Mouse (Mus musculus) embryonic facial prominence, embryonic 15.5 days (tissue): ENCODE measurements around the gene Psma5. TPM values are rescaled to one million over a fixed set of nuclear protein-coding genes. Genes with fewer than 3 reads are reported as not detected.
"Not testable (repeated sequence)": the region's sequence is repeated elsewhere in the genome, so short reads cannot be mapped to it uniquely, and the experiment has no call there.

Experiments
- ATAC-seq: fragments of 200-750 bp; cut with Nextera tagmentation; 2 replicates; pipeline ENCODE4 v1.8.0; 2017; ENCODE audit warnings: low read depth, moderate TSS enrichment; ENCODE audit not compliant: insufficient number of reproducible peaks, low FRiP score, low TSS enrichment
- H3K27ac ChIP-seq: fragments of 300-500 bp; sonication (generic); replicated peaks from 2 replicates; pipeline ENCODE4 v1.5.1; 2015; ENCODE audit warnings: mild to moderate bottlenecking, inconsistent platforms
- H3K27me3 ChIP-seq: fragments of 300-500 bp; sonication (generic); 2 replicates; pipeline ENCODE4 v1.6.1; 2015; ENCODE audit warnings: inconsistent platforms
- H3K36me3 ChIP-seq: fragments of 300-500 bp; sonication (generic); 2 replicates; pipeline ENCODE4 v1.6.1; 2015; ENCODE audit warnings: mild to moderate bottlenecking, inconsistent platforms
- H3K4me1 ChIP-seq: fragments of 300-500 bp; sonication (generic); 2 replicates; pipeline ENCODE4 v1.6.1; 2015; ENCODE audit warnings: inconsistent platforms
- H3K4me2 ChIP-seq: fragments of 300-500 bp; sonication (generic); replicated peaks from 2 replicates; pipeline ENCODE4 v1.6.1; 2015; ENCODE audit warnings: mild to moderate bottlenecking, inconsistent platforms
- H3K4me3 ChIP-seq: fragments of 300-500 bp; sonication (generic); replicated peaks from 2 replicates; pipeline ENCODE4 v1.5.1; 2015; ENCODE audit warnings: mild to moderate bottlenecking, inconsistent platforms
- H3K9ac ChIP-seq: fragments of 300-500 bp; sonication (generic); 2 replicates; pipeline ENCODE4 v1.6.1; 2015; ENCODE audit warnings: inconsistent platforms
- H3K9me3 ChIP-seq: fragments of 300-500 bp; sonication (generic); replicated peaks from 2 replicates; pipeline ENCODE4 v1.6.1; 2016; ENCODE audit warnings: inconsistent platforms
- WGBS: fragments of 180-500 bp; shearing (Covaris S2); methylation state at CpG from one replicate; pipeline ENCODE4 v1.1.7; 2015; 5-methylcytosine and 5-hydroxymethylcytosine counted together
- polyA plus RNA-seq: library from polyadenylated mRNA; unstranded; fragments of >200 nt; fragmentation: Nextera tagmentation; extraction: Ambion mirVana; gene quantifications from 2 replicates; pipeline ENCODE4 v1.2.1, GENCODE M21; 2015

Psma5 gene
- polyA plus RNA-seq, 1 experiment from 2014 or later: 263 TPM

GRCm38 (mm10) chr3:108226558-108227350 is 30.0 kb upstream of the Psma5 start, which contains the start of gene Sypl2:
Gene Sypl2 (minus strand): TSS chr3:108226648.
- H3K27me3 ChIP-seq: peaks cover 45% of the 10 kb centered on the region
- ATAC-seq: peak; percentile 54; the same call in 1 of the 2 replicates
- no peak within 1 kb of the TSS; the same call in 1 of the 2 replicates for H3K27ac ChIP-seq
- H3K9me3 ChIP-seq: no peaks in the 10 kb centered on the region
- WGBS: 4% methylated on average over 44 of the region's 44 CpGs
- no peaks in the 10 kb centered on the region for H3K36me3 ChIP-seq
- H3K4me3 ChIP-seq: peak within 1 kb of the TSS; percentile 52
- peak within 1 kb of the TSS; percentile 78 for H3K4me2 ChIP-seq
- peak within 1 kb of the TSS; percentile 31; the same call in 1 of the 2 replicates for H3K9ac ChIP-seq
- H3K4me1 ChIP-seq: peaks cover 18% of the 10 kb centered on the region

GRCm38 (mm10) chr3:108227521-108227920 is 29.2 kb upstream of the Psma5 start:
- H3K4me2 ChIP-seq: peak overlapping the region; percentile 78; the same call in 1 of the 2 replicates
- no peaks in the 10 kb centered on the region for H3K36me3 ChIP-seq
- ATAC-seq: no peak
- peaks cover 45% of the 10 kb centered on the region for H3K27me3 ChIP-seq
- no peak overlapping the region for H3K27ac ChIP-seq
- H3K9ac ChIP-seq: no peak overlapping the region
- no peak overlapping the region for H3K4me3 ChIP-seq
- 71% methylated on average over 2 of the region's 2 CpGs for WGBS
- H3K9me3 ChIP-seq: no peaks in the 10 kb centered on the region
- peaks cover 18% of the 10 kb centered on the region for H3K4me1 ChIP-seq

GRCm38 (mm10) chr3:108231646-108232045 is 25.1 kb upstream of the Psma5 start:
- no peak for ATAC-seq
- no peak overlapping the region for H3K4me3 ChIP-seq
- peaks cover 8% of the 10 kb centered on the region; the same call in 1 of the 2 replicates for H3K4me1 ChIP-seq
- H3K9me3 ChIP-seq: no peaks in the 10 kb centered on the region
- H3K36me3 ChIP-seq: no peaks in the 10 kb centered on the region
- no peak overlapping the region for H3K9ac ChIP-seq
- 82% methylated on average over 4 of the region's 4 CpGs for WGBS
- no peak overlapping the region for H3K4me2 ChIP-seq
- H3K27ac ChIP-seq: no peak overlapping the region
- H3K27me3 ChIP-seq: peaks cover 7% of the 10 kb centered on the region

- ATAC-seq, H3K9ac ChIP-seq, H3K9me3 ChIP-seq, H3K4me3 ChIP-seq, H3K36me3 ChIP-seq, H3K4me1 ChIP-seq, H3K4me2 ChIP-seq, H3K27me3 ChIP-seq, H3K27ac ChIP-seq: not testable (repeated sequence)
- 86% methylated on average over 4 of the region's 4 CpGs for WGBS
Observed at GRCm38 (mm10) chr3:108237474-108238102, 19.1 kb upstream of the Psma5 start.

GRCm38 (mm10) chr3:108241243-108241839 is 15.4 kb upstream of the Psma5 start:
- no peak overlapping the region for H3K9ac ChIP-seq
- H3K4me3 ChIP-seq: no peak overlapping the region
- H3K27me3 ChIP-seq: no peaks in the 10 kb centered on the region
- 91% methylated on average over 3 of the region's 3 CpGs for WGBS
- H3K4me2 ChIP-seq: no peak overlapping the region
- no peak overlapping the region for H3K27ac ChIP-seq
- no peak for ATAC-seq
- no peaks in the 10 kb centered on the region for H3K9me3 ChIP-seq
- no peaks in the 10 kb centered on the region for H3K4me1 ChIP-seq
- H3K36me3 ChIP-seq: no peaks in the 10 kb centered on the region

- no peak overlapping the region for H3K4me2 ChIP-seq
Observed at GRCm38 (mm10) chr3:108246857-108247256, 9.9 kb upstream of the Psma5 start.

GRCm38 (mm10) chr3:108257831-108258500 is 1.2 kb downstream of the Psma5 start:
- no peak for ATAC-seq
- H3K9me3 ChIP-seq: no peaks in the 10 kb centered on the region
- 0 out of 2 replicates have a peak overlapping the region, but pooled peaks have one; percentile 30 for H3K27ac ChIP-seq
- H3K9ac ChIP-seq: peak overlapping the region; percentile 96
- H3K4me1 ChIP-seq: peaks cover 18% of the 10 kb centered on the region; the same call in 1 of the 2 replicates
- H3K36me3 ChIP-seq: peaks cover 10% of the 10 kb centered on the region; the same call in 1 of the 2 replicates
- peak overlapping the region; percentile 99 for H3K4me3 ChIP-seq
- WGBS: 69% methylated on average over 3 of the region's 3 CpGs
- H3K4me2 ChIP-seq: peak overlapping the region; percentile 74
- H3K27me3 ChIP-seq: no peaks in the 10 kb centered on the region

More at GRCm38 (mm10) chr3:108246857-108247256, 9.9 kb upstream of the Psma5 start:
- 84% methylated on average over 2 of the region's 2 CpGs for WGBS
- no peaks in the 10 kb centered on the region for H3K27me3 ChIP-seq
- no peaks in the 10 kb centered on the region for H3K36me3 ChIP-seq
- no peaks in the 10 kb centered on the region for H3K9me3 ChIP-seq
- H3K4me3 ChIP-seq: no peak overlapping the region
- no peak overlapping the region for H3K27ac ChIP-seq
- ATAC-seq: no peak
- H3K9ac ChIP-seq: no peak overlapping the region
- H3K4me1 ChIP-seq: no peaks in the 10 kb centered on the region

GRCm38 (mm10) chr3:108259319-108259718 is 2.6 kb downstream of the Psma5 start:
- H3K9me3 ChIP-seq: no peaks in the 10 kb centered on the region
- no peak for ATAC-seq
- peaks cover 19% of the 10 kb centered on the region; the same call in 1 of the 2 replicates for H3K36me3 ChIP-seq
- peaks cover 18% of the 10 kb centered on the region; the same call in 1 of the 2 replicates for H3K4me1 ChIP-seq
- H3K27ac ChIP-seq: no peak overlapping the region
- no peaks in the 10 kb centered on the region for H3K27me3 ChIP-seq
- H3K4me3 ChIP-seq: no peak overlapping the region
- no peak overlapping the region for H3K4me2 ChIP-seq
- H3K9ac ChIP-seq: no peak overlapping the region
- 78% methylated on average over 3 of the region's 3 CpGs for WGBS

GRCm38 (mm10) chr3:108279495-108279894 is 22.8 kb downstream of the Psma5 start:
- not testable (repeated sequence) for H3K4me2 ChIP-seq, H3K9me3 ChIP-seq, H3K9ac ChIP-seq, H3K27ac ChIP-seq, H3K27me3 ChIP-seq, ATAC-seq, H3K4me3 ChIP-seq
- H3K36me3 ChIP-seq: peaks cover 46% of the 10 kb centered on the region
- H3K4me1 ChIP-seq: peaks cover 11% of the 10 kb centered on the region
- 85% methylated on average over 5 of the region's 5 CpGs for WGBS

GRCm38 (mm10) chr3:108282401-108283240 is 25.9 kb downstream of the Psma5 start:
- H3K27ac ChIP-seq: peak overlapping the region; percentile 93
- peak overlapping the region; percentile 85 for H3K4me3 ChIP-seq
- no peaks in the 10 kb centered on the region for H3K27me3 ChIP-seq
- peaks cover 34% of the 10 kb centered on the region for H3K4me1 ChIP-seq
- WGBS: 13% methylated on average over 12 of the region's 12 CpGs
- peak overlapping the region; percentile 99 for H3K4me2 ChIP-seq
- H3K9me3 ChIP-seq: no peaks in the 10 kb centered on the region
- no peak for ATAC-seq
- no peak overlapping the region for H3K9ac ChIP-seq
- peaks cover 19% of the 10 kb centered on the region for H3K36me3 ChIP-seq
